Mouse (Mus musculus): Measurements from ENCODE around the gene Tet2.

- TF ChIP-seq POLR2A (IDR thresholded peaks at IDR 0.05; ENCODE audit: borderline replicate concordance, control insufficient read depth, low read depth, low read length) (no peak), CTCF (IDR thresholded peaks at IDR 0.05; ENCODE audit: control insufficient read depth, insufficient read depth, low read length) (no peak)
Measured at GRCm38 (mm10) chr3:133517406-133517805, 27.5 kb downstream of the Tet2 start.

Measured in bone marrow, adult 2 months (tissue).